Mouse (Mus musculus) E14TG2a.4 (cell line): ENCODE measurements at regions not wholly inside any gene's neighbourhood (a gene's known extent, or its start where the extent isn't known, plus 50 kb on each side); places are given as distances from the start of the nearest gene placed in this dataset.

ENCODE experiments used
- CTCF ChIP-seq: conservative IDR thresholded peaks from 2 replicates; pipeline ENCODE4 v1.5.1; 2014; ENCODE audit warnings: low read length
- NANOG ChIP-seq: IDR thresholded peaks from 2 replicates; pipeline ENCODE4 v1.6.1; 2014; ENCODE audit warnings: borderline replicate concordance, low read length, mixed read lengths
- POU5F1 ChIP-seq: IDR thresholded peaks from 2 replicates; pipeline ENCODE4 v1.6.1; 2014; ENCODE audit warnings: low read length, borderline replicate concordance

DNA sequence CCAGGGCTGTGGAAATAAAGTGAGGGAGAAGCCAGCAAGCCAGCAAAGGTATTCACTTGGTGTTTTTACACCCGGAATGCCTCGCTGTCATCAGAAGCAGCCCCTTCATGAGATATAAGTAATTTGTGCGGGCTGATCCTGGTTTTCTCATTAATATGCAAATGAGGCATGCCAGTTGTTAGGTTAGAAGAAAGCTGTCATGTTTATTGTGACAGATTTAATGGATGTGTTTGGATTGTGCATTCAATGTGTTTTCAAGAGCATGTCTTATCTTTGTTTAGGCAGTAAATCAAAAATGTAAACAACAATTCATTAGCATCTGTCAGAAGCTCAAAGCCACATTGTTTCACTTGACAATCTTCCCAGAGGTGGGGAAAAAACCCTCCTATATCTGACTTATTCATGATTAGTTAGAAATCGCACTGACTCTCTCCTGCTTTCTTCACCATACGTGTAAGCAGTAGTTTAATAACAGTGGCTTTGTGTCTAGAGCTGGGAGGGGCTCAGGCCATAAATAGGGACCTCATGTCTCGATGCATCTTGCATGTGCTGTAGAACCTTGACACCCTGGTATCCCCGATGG, 65.8 kb upstream of the Ctbp2 start:
- TF ChIP-seq CTCF (no peak), NANOG (no peak), POU5F1 (no peak)
